Mouse (Mus musculus) midbrain, embryonic 11.5 days (tissue): ENCODE results near the gene Fam222a. TPM values are rescaled to one million over a fixed set of nuclear protein-coding genes. Genes with fewer than 3 reads are reported as not detected.

Experiments used
- ATAC-seq: fragments of 200-750 bp; cut with Nextera tagmentation; 2 replicates; pipeline ENCODE4 v1.8.0; 2017; ENCODE audit warnings: moderate TSS enrichment, moderate library complexity; ENCODE audit not compliant: low FRiP score
- DNase-seq: peaks from one replicate; pipeline ENCODE4 v3.0.0; 2015; ENCODE audit warnings: low spot score; ENCODE audit errors: missing footprints
- H3K27ac ChIP-seq: fragments of 300-500 bp; sonication (generic); 2 replicates; pipeline ENCODE4 v1.5.1; 2014; ENCODE audit warnings: low read depth, low read length
- H3K27me3 ChIP-seq: fragments of 300-500 bp; sonication (generic); 2 replicates; pipeline ENCODE4 v1.6.1; 2014; ENCODE audit warnings: mild to moderate bottlenecking, low read length, moderate library complexity, mixed read lengths; ENCODE audit not compliant: control insufficient read depth, insufficient read depth
- H3K36me3 ChIP-seq: fragments of 300-500 bp; sonication (generic); 2 replicates; pipeline ENCODE4 v1.6.1; 2014; ENCODE audit warnings: mild to moderate bottlenecking, low read length, moderate library complexity, mixed read lengths; ENCODE audit not compliant: control insufficient read depth, insufficient read depth
- H3K4me1 ChIP-seq: fragments of 300-500 bp; sonication (generic); 2 replicates; pipeline ENCODE4 v1.6.1; 2014; ENCODE audit warnings: low read length; ENCODE audit not compliant: control insufficient read depth, insufficient read depth
- H3K4me2 ChIP-seq: fragments of 300-500 bp; sonication (generic); 2 replicates; pipeline ENCODE4 v1.6.1; 2014; ENCODE audit warnings: mild to moderate bottlenecking, moderate library complexity
- H3K4me3 ChIP-seq: fragments of 300-500 bp; sonication (generic); 2 replicates; pipeline ENCODE4 v1.5.1; 2014; ENCODE audit warnings: low read depth, low read length
- H3K9ac ChIP-seq: fragments of 300-500 bp; sonication (generic); 2 replicates; pipeline ENCODE4 v1.6.1; 2014; ENCODE audit warnings: low read length
- H3K9me3 ChIP-seq: fragments of 300-500 bp; sonication (generic); 2 replicates; pipeline ENCODE4 v1.6.1; 2016; ENCODE audit warnings: low read length; ENCODE audit not compliant: control insufficient read depth
- WGBS: fragments of 180-500 bp; shearing (Covaris S2); extraction: QIAGEN DNeasy Blood & Tissue Kit; methylation state at CpG from one replicate; pipeline ENCODE4 v1.1.7; 2014; 5-methylcytosine and 5-hydroxymethylcytosine counted together
- polyA plus RNA-seq: library from polyadenylated mRNA; unstranded; fragments of >200 nt; fragmentation: Nextera tagmentation; extraction: Ambion mirVana; gene quantifications from 2 replicates; pipeline ENCODE4 v1.2.1, GENCODE M21; 2014

The Fam222a gene
- polyA plus RNA-seq, 1 experiment from 2014 or later: 6.7 TPM

DNA sequence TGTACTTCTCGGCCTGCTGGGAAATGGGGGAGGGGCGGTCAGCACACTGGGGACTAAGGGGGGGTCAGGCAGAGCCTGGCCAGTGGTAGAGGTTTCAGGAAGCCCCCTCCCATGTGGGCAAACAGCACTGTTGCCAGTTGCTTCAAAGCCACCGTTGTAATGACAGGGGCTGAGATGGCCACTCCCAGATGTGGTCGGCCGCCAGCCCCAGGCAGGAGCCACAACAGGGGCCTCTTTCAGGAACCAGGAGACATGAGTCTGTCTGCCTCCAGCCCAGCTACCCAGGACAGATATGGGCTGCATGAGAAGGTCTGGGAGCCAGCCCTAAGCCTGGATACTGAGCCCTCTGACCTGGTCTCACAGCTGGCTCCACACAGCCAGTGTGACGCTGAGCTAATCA lies 77.1 kb downstream of the Fam222a start:
- ATAC-seq: no peak
- Histone ChIP-seq H3K36me3 (no peaks in the 10 kb centered on the region), H3K27ac (no peak overlapping the region), H3K9me3 (no peaks in the 10 kb centered on the region), H3K27me3 (peaks cover 4% of the 10 kb centered on the region; the same call in 1 of the 2 replicates), H3K4me2 (no peak overlapping the region), H3K4me1 (peaks cover 6% of the 10 kb centered on the region; the same call in 1 of the 2 replicates), H3K4me3 (no peak overlapping the region), H3K9ac (no peak overlapping the region)
- no peak for DNase-seq
- WGBS: 52% methylated on average over 6 of the region's 6 CpGs

DNA sequence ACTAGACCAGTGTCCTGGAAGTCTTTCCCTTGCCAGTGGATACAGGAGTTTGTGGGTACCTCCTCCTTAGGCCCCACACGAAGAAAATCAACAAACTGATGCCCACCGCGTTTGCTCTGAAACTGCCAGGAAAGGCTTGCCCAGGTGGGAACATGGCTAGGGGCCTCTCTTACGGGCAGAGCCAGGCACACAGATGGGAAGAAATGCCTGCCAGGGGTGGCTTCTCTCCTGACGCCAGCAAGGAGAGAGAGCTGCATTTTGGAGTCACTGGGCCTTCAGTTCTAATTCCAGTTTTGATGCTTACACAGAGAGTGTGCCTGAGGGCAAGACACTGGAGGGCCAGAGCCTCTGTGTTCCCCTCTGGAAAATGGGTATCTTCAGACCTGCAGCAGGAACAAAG lies 78.1 kb downstream of the Fam222a start:
- Histone ChIP-seq H3K27me3 (peaks cover 7% of the 10 kb centered on the region; the same call in 1 of the 2 replicates), H3K27ac (no peak overlapping the region), H3K9ac (no peak overlapping the region), H3K4me1 (peaks cover 11% of the 10 kb centered on the region), H3K4me3 (no peak overlapping the region), H3K9me3 (no peaks in the 10 kb centered on the region), H3K4me2 (no peak overlapping the region), H3K36me3 (no peaks in the 10 kb centered on the region)
- DNase-seq (no peak), ATAC-seq (no peak)
- 86% methylated on average over 5 of the region's 5 CpGs for WGBS

DNA sequence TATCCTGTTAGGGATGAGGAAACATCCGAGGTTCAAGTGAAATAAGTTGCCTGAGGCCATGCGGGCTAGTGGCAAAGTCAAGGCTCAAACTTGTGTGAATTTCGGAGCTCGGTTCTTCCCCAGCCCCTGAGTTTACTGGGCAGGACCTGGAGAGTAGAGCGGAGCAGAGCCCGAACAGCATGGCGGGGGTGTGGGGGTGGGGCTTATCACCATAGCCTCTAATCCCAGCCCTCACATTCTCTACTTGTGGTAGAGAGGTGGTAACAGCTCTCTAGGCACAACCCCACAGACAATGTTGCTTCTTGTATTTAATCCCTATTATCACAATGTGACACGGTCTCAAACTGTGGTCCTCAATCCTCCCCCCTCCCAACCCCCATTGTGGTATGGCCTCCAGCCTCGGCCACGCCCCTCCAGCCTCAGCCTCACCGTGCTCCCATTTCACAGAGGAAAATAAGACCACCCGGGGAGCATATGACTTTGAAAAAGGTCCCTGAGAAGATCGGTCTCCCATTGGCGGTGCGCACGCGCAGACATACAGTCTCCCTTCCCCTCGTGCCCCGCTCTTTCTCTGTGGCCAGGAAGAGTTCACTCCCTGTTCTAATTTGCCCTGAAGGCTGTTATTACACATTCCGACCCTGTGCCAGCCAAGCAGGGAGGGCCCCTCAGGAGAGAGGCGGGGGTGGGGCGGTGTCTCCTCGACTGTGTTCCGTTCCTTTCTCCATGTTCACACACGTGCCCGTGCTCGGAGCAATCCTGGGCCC lies 79.6 kb downstream of the Fam222a start:
- Histone ChIP-seq H3K9ac (peak overlapping the region; percentile 2), H3K27me3 (peaks cover 9% of the 10 kb centered on the region; the same call in 1 of the 2 replicates), H3K27ac (no peak overlapping the region), H3K9me3 (no peaks in the 10 kb centered on the region), H3K4me1 (peaks cover 18% of the 10 kb centered on the region), H3K4me2 (peak overlapping the region; percentile 37), H3K36me3 (no peaks in the 10 kb centered on the region), H3K4me3 (peak overlapping the region; percentile 8)
- peak; percentile 93 for DNase-seq
- ATAC-seq: peak; percentile 62; the same call in 1 of the 2 replicates
- WGBS: 6% methylated on average over 27 of the region's 27 CpGs

DNA sequence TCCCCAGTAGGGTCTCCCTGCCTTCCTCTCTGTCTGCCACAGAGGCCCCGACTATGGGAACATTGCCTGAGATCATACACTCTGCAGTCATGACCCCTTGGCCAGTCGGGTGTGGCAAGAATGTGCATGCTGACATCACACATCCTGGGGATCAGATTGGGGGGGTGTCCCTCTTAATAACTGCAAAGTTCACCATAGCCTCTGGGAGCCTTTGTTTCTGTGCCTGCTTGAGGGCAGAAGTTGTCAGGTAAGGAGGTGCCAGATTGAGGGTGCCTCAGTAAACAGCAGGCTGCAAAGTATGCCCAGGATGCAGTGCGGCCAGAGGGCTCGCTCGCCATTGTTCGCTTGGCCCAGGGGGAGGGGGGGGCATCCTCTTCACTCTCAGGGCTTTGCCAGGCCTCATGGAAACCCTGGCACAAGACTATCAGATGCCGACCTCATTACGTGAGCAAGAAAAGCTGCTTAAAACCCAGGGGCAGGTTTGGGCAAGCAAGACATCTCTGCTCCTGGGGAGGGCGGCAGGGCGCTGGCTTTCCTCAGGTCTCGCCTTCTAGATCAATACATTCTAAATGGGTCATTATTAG lies 81.0 kb downstream of the Fam222a start:
- ATAC-seq: no peak
- Histone ChIP-seq H3K4me1 (peaks cover 18% of the 10 kb centered on the region), H3K9ac (no peak overlapping the region), H3K27me3 (peaks cover 9% of the 10 kb centered on the region; the same call in 1 of the 2 replicates), H3K9me3 (no peaks in the 10 kb centered on the region), H3K4me3 (no peak overlapping the region), H3K27ac (no peak overlapping the region), H3K4me2 (no peak overlapping the region), H3K36me3 (no peaks in the 10 kb centered on the region)
- WGBS: 79% methylated on average over 11 of the region's 11 CpGs
- DNase-seq: no peak

DNA sequence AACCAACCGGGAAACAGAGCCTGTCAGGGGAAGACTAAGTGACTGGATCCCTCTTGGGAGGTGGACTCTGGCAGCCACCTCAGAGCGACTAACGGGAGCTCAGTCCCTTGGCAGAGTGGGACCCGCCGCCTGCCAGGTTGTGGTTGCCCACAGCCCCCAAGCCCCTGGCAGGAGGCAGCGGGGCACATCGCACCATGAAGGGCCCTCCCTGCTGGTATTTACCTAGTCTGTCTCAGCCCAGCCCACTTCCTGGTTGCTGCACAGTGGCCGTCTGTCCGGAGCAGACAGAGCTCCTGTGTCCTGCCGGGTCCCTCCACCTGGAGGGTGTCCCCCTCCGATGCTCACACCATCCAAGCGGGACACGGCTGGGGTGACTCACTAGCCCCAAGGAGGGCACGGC lies 83.2 kb downstream of the Fam222a start:
- Histone ChIP-seq H3K36me3 (no peaks in the 10 kb centered on the region), H3K4me3 (no peak overlapping the region), H3K9me3 (no peaks in the 10 kb centered on the region), H3K9ac (no peak overlapping the region), H3K27ac (no peak overlapping the region), H3K4me2 (no peak overlapping the region), H3K4me1 (peaks cover 15% of the 10 kb centered on the region), H3K27me3 (peaks cover 9% of the 10 kb centered on the region; the same call in 1 of the 2 replicates)
- ATAC-seq (no peak), DNase-seq (no peak)
- 44% methylated on average over 14 of the region's 14 CpGs for WGBS

DNA sequence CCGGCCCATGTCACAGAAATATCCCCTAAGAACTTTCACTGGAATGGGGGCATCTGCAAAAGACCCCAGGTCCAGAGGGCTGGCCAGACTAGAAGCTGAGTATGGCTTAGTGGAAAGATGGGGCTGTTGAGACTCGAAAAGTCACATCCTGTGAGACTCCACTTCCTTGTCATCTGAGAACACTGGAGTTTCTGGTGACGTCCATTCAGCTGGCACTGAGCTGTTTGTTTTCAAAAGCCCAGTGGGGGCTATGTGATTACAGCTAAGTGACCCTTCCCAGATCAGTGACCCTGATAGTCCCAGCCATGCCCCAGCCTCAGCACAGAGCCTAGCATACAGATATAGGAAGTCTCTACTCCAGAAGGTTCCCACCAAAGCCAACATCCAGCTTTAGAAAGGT lies 83.6 kb downstream of the Fam222a start:
- DNase-seq: no peak
- H3K9me3 ChIP-seq: no peaks in the 10 kb centered on the region
- no peak overlapping the region for H3K27ac ChIP-seq
- no peak overlapping the region for H3K4me2 ChIP-seq
- no peak overlapping the region for H3K9ac ChIP-seq
- no peak overlapping the region for H3K4me3 ChIP-seq
- WGBS: 25% methylated on average over 3 of the region's 3 CpGs
- no peak for ATAC-seq
- peaks cover 15% of the 10 kb centered on the region for H3K4me1 ChIP-seq
- peaks cover 11% of the 10 kb centered on the region; the same call in 1 of the 2 replicates for H3K27me3 ChIP-seq
- H3K36me3 ChIP-seq: no peaks in the 10 kb centered on the region

DNA sequence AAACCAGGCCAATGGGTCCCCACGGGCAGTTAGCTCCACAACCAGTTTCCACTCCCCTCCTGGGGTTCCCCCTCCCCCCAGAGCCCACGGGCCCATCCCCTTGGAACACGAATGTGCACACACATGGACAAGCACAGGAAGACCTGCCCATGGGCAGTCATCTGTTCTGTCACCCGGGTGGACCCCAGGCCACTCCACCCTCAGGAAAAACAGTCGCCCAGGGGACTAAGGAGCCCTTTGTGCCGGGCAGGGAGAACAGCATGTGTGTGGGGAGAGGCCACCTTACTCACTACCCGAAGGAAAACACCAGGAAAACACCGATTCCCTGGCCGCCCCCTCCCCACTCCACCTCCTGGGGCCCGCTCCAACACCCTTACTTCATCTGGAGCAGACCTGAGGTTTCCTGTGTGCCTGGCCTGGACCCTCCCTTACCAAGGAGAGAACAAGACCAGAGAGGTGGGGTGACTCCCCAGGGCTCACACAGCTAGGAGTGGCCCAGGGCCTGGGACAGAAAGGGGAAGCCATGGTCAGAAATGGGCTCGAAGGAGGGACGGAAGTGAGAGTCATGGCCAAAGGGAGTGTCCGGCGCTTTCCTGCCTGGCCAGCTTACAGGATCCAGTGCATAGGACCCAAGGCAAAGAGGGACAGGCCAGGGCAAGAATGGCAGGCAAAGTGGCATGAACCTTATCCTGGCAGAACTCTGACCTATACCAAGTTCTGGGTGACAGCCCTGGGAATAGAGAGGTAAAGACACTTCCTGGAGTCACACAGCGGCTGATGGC lies 86.0 kb downstream of the Fam222a start:
- no peaks in the 10 kb centered on the region for H3K36me3 ChIP-seq
- H3K9me3 ChIP-seq: no peaks in the 10 kb centered on the region
- H3K4me3 ChIP-seq: no peak overlapping the region
- peaks cover 19% of the 10 kb centered on the region for H3K4me1 ChIP-seq
- peaks cover 29% of the 10 kb centered on the region for H3K27me3 ChIP-seq
- H3K27ac ChIP-seq: no peak overlapping the region
- ATAC-seq (no peak), DNase-seq (no peak)
- H3K4me2 ChIP-seq: no peak overlapping the region
- WGBS: 76% methylated on average over 12 of the region's 15 CpGs
- no peak overlapping the region for H3K9ac ChIP-seq

DNA sequence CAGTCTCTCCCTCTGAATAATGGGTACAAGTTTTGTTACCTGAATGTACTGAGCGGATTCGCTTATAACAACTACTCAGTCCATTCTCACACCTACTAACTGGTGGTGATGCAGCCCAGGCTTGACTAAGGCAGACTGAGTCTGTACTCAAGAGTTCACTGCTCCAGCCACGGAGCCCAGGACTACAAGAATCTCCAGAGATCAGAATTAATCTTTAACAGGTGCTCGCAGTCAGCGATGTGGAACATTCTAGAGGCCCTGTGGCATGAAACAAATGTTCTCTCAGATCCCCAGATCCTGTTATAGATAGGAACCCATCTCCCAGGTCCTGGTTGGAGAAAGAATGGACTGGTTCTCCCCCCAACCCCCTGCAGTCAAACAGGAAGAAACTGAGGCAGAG lies 87.9 kb downstream of the Fam222a start:
- no peak overlapping the region for H3K27ac ChIP-seq
- H3K36me3 ChIP-seq: no peaks in the 10 kb centered on the region
- 91% methylated on average over 5 of the region's 5 CpGs for WGBS
- H3K9me3 ChIP-seq: no peaks in the 10 kb centered on the region
- ATAC-seq (no peak), DNase-seq (no peak)
- peaks cover 35% of the 10 kb centered on the region for H3K27me3 ChIP-seq
- H3K4me3 ChIP-seq: no peak overlapping the region
- H3K4me1 ChIP-seq: peaks cover 14% of the 10 kb centered on the region
- H3K4me2 ChIP-seq: no peak overlapping the region
- no peak overlapping the region for H3K9ac ChIP-seq

DNA sequence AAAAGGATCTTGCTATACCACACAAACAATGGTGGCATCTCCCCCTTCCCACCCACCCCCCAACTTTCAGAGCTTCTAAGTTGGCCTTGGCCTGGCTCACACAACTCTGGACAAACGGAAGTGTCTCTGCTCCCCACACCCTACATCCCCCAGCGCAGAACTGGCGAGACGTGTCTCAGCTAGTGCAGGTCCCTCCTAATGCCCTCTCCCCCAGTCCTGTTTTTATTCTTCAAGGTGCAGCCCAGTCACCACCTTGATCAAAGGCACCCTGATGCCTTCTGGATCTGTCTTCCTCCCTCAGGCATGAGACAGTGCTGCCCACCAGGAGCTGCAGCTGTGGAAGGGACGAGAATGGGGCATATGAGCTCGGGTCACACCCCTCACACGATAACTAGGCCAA lies 88.5 kb downstream of the Fam222a start:
- Histone ChIP-seq H3K27me3 (peaks cover 33% of the 10 kb centered on the region), H3K4me1 (peaks cover 9% of the 10 kb centered on the region), H3K27ac (no peak overlapping the region), H3K36me3 (no peaks in the 10 kb centered on the region), H3K4me2 (no peak overlapping the region), H3K9ac (no peak overlapping the region), H3K9me3 (no peaks in the 10 kb centered on the region), H3K4me3 (no peak overlapping the region)
- DNase-seq: no peak
- no peak for ATAC-seq
- 79% methylated on average over 7 of the region's 7 CpGs for WGBS
